Mouse (Mus musculus) hindbrain, postnatal 0 days (tissue): ENCODE measurements at regions not wholly inside any gene's neighbourhood (a gene's known extent, or its start where the extent isn't known, plus 50 kb on each side); places are given as distances from the start of the nearest gene placed in this dataset.

Experiments used
- ATAC-seq: fragments of 200-750 bp; cut with Nextera tagmentation; 2 replicates; pipeline ENCODE4 v1.8.0; 2017; ENCODE audit warnings: mild to moderate bottlenecking, moderate TSS enrichment, moderate library complexity
- DNase-seq: peaks from one replicate; pipeline ENCODE4 v3.0.0-alpha.2; 2015; ENCODE audit warnings: low spot score
- H3K27ac ChIP-seq: fragments of 300-500 bp; sonication (generic); 2 replicates; pipeline ENCODE4 v1.5.1; 2014; ENCODE audit warnings: mild to moderate bottlenecking
- H3K27me3 ChIP-seq: fragments of 300-500 bp; sonication (generic); 2 replicates; pipeline ENCODE4 v1.6.1; 2014; ENCODE audit warnings: low read length, mixed read lengths; ENCODE audit not compliant: insufficient read depth
- H3K36me3 ChIP-seq: fragments of 300-500 bp; sonication (generic); 2 replicates; pipeline ENCODE4 v1.6.1; 2014; ENCODE audit warnings: low read length, mixed read lengths; ENCODE audit not compliant: insufficient read depth
- H3K4me1 ChIP-seq: fragments of 300-500 bp; sonication (generic); 2 replicates; pipeline ENCODE4 v1.6.1; 2014; ENCODE audit warnings: antibody characterized with exemption, low read length, mixed read lengths; ENCODE audit not compliant: insufficient read depth
- H3K4me2 ChIP-seq: fragments of 300-500 bp; sonication (generic); 2 replicates; pipeline ENCODE4 v1.6.1; 2014; ENCODE audit warnings: low read depth, mild to moderate bottlenecking, low read length, moderate library complexity, mixed read lengths
- H3K4me3 ChIP-seq: fragments of 300-500 bp; sonication (generic); 2 replicates; pipeline ENCODE4 v1.5.1; 2014; ENCODE audit warnings: low read length
- H3K9ac ChIP-seq: fragments of 300-500 bp; sonication (generic); replicated peaks from 2 replicates; pipeline ENCODE4 v1.6.1; 2014; ENCODE audit warnings: mild to moderate bottlenecking, low read length, moderate library complexity, mixed read lengths
- H3K9me3 ChIP-seq: fragments of 300-500 bp; sonication (generic); 2 replicates; pipeline ENCODE4 v1.6.1; 2016; ENCODE audit warnings: low read length, mixed read lengths
- CTCF ChIP-seq: IDR thresholded peaks from 2 replicates; pipeline ENCODE4 v1.5.1; 2016; ENCODE audit warnings: antibody characterized with exemption, control low read depth, low read depth
- WGBS: fragments of 180-500 bp; shearing (Covaris S2); extraction: QIAGEN DNeasy Blood & Tissue Kit; methylation state at CpG from one replicate; pipeline ENCODE4 v1.1.7; 2014; 5-methylcytosine and 5-hydroxymethylcytosine counted together

- no peak overlapping the region for H3K4me2 ChIP-seq
- no peaks in the 10 kb centered on the region for H3K4me1 ChIP-seq
- H3K27me3 ChIP-seq, result no peaks in the 10 kb centered on the region
- no peak for ATAC-seq
- DNase-seq, result no peak
- TF ChIP-seq CTCF, result no peak
- no peak overlapping the region for H3K4me3 ChIP-seq
- no peak overlapping the region for H3K9ac ChIP-seq
- H3K36me3 ChIP-seq, result no peaks in the 10 kb centered on the region
- no peak overlapping the region for H3K27ac ChIP-seq
- no peaks in the 10 kb centered on the region for H3K9me3 ChIP-seq
Measured at GRCm38 (mm10) chr1:137575380-137575779, 600.1 kb downstream of the Ptprc start.

DNA sequence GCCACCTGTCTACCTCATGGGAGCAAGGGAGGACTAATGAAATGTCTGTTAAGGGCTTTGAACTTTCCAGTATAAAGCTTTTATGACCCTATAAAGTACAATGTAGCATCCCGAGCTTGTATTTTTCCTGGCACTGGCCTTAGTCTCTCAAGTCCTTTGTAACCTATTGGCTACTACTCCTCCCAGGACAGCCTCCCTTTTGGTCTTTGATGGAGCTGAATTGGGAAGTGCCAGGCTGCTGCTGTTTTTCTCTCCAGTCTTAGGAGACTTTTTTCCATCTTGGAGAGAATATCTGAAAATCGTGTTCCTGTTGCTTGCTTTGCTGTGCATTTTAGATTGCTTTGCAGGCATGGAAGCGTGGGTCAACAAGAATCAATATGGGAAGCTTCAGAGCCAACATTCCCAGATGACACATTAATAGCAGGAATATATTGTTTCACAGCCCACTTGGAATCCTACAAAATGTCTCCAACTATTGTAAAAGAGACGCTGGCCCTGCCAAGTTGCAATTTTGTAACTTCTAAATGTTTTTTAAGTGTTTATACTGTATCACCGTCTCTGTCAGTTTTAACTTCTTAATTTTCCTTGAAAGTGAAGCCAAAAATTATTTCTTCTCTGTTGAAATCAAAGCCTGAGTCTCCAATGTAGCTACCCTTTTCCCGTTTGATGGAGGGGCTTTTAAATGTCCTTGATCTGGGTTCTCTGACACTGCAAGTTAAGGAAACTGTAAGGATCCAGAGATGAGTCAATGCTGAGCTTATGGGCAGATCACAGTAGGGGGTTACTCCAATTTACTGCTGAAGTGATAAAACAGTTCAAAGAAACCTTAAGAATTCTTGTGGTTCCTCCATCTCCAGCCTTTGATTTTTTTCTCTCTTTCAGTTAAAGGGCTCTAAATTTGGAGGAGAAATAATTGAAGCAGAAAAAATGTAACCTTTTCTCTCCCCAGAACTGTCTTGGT, 603.3 kb downstream of the Ptprc start:
- Histone ChIP-seq H3K9ac (no peak overlapping the region), H3K27ac (no peak overlapping the region), H3K27me3 (no peaks in the 10 kb centered on the region), H3K9me3 (no peaks in the 10 kb centered on the region), H3K36me3 (no peaks in the 10 kb centered on the region), H3K4me3 (no peak overlapping the region), H3K4me2 (no peak overlapping the region), H3K4me1 (no peaks in the 10 kb centered on the region)
- WGBS, result 80% methylated on average over 6 of the region's 6 CpGs
- DNase-seq, result no peak
- no peak for TF ChIP-seq CTCF
- ATAC-seq, result no peak

GRCm38 (mm10) chr1:137571190-137571904, 604.2 kb downstream of the Ptprc start:
- WGBS, result 70% methylated on average over 4 of the region's 4 CpGs
- TF ChIP-seq CTCF, result no peak
- Histone ChIP-seq H3K27ac (no peak overlapping the region), H3K4me3 (no peak overlapping the region), H3K9ac (no peak overlapping the region), H3K36me3 (no peaks in the 10 kb centered on the region), H3K9me3 (no peaks in the 10 kb centered on the region), H3K4me2 (no peak overlapping the region), H3K27me3 (no peaks in the 10 kb centered on the region), H3K4me1 (no peaks in the 10 kb centered on the region)
- DNase-seq, result no peak
- ATAC-seq, result no peak

DNA sequence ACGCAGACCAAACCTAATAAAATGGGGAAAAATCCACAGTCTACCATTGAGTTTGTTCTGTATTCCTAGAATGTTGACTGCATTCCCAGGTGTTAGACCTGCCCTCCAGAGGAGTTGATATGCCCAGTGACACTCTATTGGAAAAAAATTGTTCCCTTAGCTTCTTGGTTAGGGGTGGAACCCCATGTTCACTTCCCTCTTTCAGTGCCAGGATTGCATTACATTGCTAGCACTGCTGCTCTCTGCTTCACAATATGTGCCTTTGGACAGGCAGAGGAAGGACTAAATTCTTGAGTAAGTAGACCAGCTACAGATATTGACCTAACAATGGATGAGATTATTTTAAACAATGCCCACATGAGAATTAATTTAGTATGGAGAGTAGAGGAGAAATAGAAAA, 607.3 kb upstream of the Nr5a2 start:
- no peaks in the 10 kb centered on the region for H3K4me1 ChIP-seq
- H3K27ac ChIP-seq, result no peak overlapping the region
- no peaks in the 10 kb centered on the region for H3K9me3 ChIP-seq
- no peak overlapping the region for H3K4me2 ChIP-seq
- DNase-seq, result no peak
- no peak overlapping the region for H3K9ac ChIP-seq
- WGBS, result 100% methylated on average over 1 of the region's 1 CpGs
- H3K4me3 ChIP-seq, result no peak overlapping the region
- ATAC-seq, result no peak
- no peaks in the 10 kb centered on the region for H3K27me3 ChIP-seq
- no peak for TF ChIP-seq CTCF
- no peaks in the 10 kb centered on the region for H3K36me3 ChIP-seq

- H3K4me3 ChIP-seq, result no peak overlapping the region
- WGBS, result 92% methylated on average over 4 of the region's 4 CpGs
- H3K4me2 ChIP-seq, result no peak overlapping the region
- H3K9me3 ChIP-seq, result no peaks in the 10 kb centered on the region
- H3K4me1 ChIP-seq, result no peaks in the 10 kb centered on the region
- H3K9ac ChIP-seq, result no peak overlapping the region
- no peaks in the 10 kb centered on the region for H3K36me3 ChIP-seq
- TF ChIP-seq CTCF, result no peak
- H3K27ac ChIP-seq, result no peak overlapping the region
- DNase-seq (no peak), ATAC-seq (no peak)
- no peaks in the 10 kb centered on the region for H3K27me3 ChIP-seq
Measured at GRCm38 (mm10) chr1:137565573-137566048, 605.4 kb upstream of the Nr5a2 start.

GRCm38 (mm10) chr1:137561686-137562085, 601.4 kb upstream of the Nr5a2 start:
- H3K36me3 ChIP-seq, result no peaks in the 10 kb centered on the region
- no peaks in the 10 kb centered on the region for H3K27me3 ChIP-seq
- no peaks in the 10 kb centered on the region for H3K9me3 ChIP-seq
- no peaks in the 10 kb centered on the region for H3K4me1 ChIP-seq
- H3K4me2 ChIP-seq, result no peak overlapping the region
- ATAC-seq (no peak), DNase-seq (no peak)
- no peak overlapping the region for H3K27ac ChIP-seq
- H3K4me3 ChIP-seq, result no peak overlapping the region
- TF ChIP-seq CTCF, result no peak
- 89% methylated on average over 3 of the region's 3 CpGs for WGBS
- no peak overlapping the region for H3K9ac ChIP-seq
